Mouse (Mus musculus) right cerebral cortex, adult 2 months (tissue): Measurements from ENCODE around the gene Marveld3.

ENCODE experiments used
- DNase-seq, 2 experiments: peaks; one replicate each; pipeline ENCODE4 v3.0.0; 2021 to 2022; ENCODE audit warnings: low spot score in 2 of 2

The Marveld3 gene

DNA sequence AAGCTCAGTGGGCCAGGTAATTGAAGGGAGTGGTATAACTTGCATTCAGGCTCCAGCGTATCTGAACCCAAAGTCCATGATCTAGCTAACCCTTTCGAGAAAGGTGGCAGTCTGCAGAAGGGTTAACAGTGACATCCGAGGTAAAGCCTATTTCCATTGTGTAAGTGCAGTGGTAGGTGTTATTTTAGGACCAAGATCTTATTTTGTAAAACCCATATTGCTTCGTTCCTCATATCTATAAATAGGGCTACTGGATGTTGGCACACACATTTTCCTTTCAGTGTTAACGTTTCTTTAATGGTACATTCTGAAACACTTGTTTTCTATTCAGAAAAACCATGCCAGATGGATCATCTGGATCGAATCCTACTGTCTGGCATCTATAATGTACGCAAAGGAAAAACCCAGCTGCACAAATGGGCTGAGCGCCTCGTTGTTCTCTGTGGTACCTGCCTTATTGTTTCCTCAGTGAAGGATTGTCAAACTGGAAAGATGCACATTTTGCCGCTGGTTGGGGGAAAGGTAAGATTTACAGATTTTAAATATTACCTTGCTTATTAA is 58.0 kb downstream of the Marveld3 start:
- DNase-seq, result peak; percentile 22 to 43

DNA sequence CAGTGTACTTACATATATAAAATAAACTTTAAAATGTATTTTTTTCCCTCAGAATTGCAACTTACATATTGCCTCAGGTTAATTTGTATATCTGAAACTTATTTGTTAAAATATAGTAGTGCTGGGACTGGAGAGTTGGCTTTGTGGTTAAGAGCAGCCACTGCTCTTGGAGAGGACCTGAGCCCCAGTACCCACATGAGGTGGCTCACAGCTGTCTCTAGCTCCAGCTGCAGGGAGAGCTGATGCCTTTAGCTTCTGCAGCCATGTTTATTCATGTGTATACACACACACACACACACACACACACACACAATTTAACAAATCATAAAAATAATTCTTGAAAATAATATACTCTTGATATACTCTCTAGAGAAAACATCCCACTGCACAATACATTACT is 59.6 kb downstream of the Marveld3 start:
- DNase-seq, result no peak
